Mouse (Mus musculus) urinary bladder, postnatal 10 days (tissue): Measurements from ENCODE around the gene Ptprd.
"Not testable (repeated sequence)": the region's sequence is repeated elsewhere in the genome, so short reads cannot be mapped to it uniquely, and the experiment has no call there.

Experiments used
- DNase-seq: peaks from one replicate; pipeline ENCODE4 v3.0.0; 2022; ENCODE audit warnings: low spot score

The Ptprd gene

GRCm38 (mm10) chr4:76215141-76215540 is 1996.6 kb downstream of the Ptprd start:
- no peak for DNase-seq

GRCm38 (mm10) chr4:76199321-76199720 is 2012.4 kb downstream of the Ptprd start:
- no peak for DNase-seq

- no peak for DNase-seq
Observed at GRCm38 (mm10) chr4:76194762-76195161, 2017.0 kb downstream of the Ptprd start.

GRCm38 (mm10) chr4:76193496-76193895 is 2018.3 kb downstream of the Ptprd start:
- DNase-seq: no peak

- no peak for DNase-seq
Observed at GRCm38 (mm10) chr4:76192031-76192430, 2019.7 kb downstream of the Ptprd start.

- no peak for DNase-seq
Observed at GRCm38 (mm10) chr4:76190788-76191187, 2021.0 kb downstream of the Ptprd start.

- DNase-seq: no peak
Observed at GRCm38 (mm10) chr4:76183095-76183494, 2028.7 kb downstream of the Ptprd start.

GRCm38 (mm10) chr4:76179497-76179896 is 2032.3 kb downstream of the Ptprd start:
- DNase-seq: no peak

GRCm38 (mm10) chr4:76175086-76175485 is 2036.7 kb downstream of the Ptprd start:
- DNase-seq: no peak

GRCm38 (mm10) chr4:76155750-76156149 is 2056.0 kb downstream of the Ptprd start:
- no peak for DNase-seq

- no peak for DNase-seq
Observed at GRCm38 (mm10) chr4:76154190-76154589, 2057.6 kb downstream of the Ptprd start.

- no peak for DNase-seq
Observed at GRCm38 (mm10) chr4:76144925-76145324, 2066.8 kb downstream of the Ptprd start.

GRCm38 (mm10) chr4:76144333-76144732 is 2067.4 kb downstream of the Ptprd start:
- DNase-seq: no peak

- DNase-seq: no peak
Observed at GRCm38 (mm10) chr4:76137901-76138300, 2073.9 kb downstream of the Ptprd start.

GRCm38 (mm10) chr4:76136625-76137024 is 2075.1 kb downstream of the Ptprd start:
- DNase-seq: no peak

GRCm38 (mm10) chr4:76091845-76092244 is 2119.9 kb downstream of the Ptprd start:
- DNase-seq: no peak

- no peak for DNase-seq
Observed at GRCm38 (mm10) chr4:76089866-76090265, 2121.9 kb downstream of the Ptprd start.

GRCm38 (mm10) chr4:76076051-76076450 is 2135.7 kb downstream of the Ptprd start:
- DNase-seq: no peak

- DNase-seq: no peak
Observed at GRCm38 (mm10) chr4:76073286-76073685, 2138.5 kb downstream of the Ptprd start.

- DNase-seq: no peak
Observed at GRCm38 (mm10) chr4:76071720-76072119, 2140.0 kb downstream of the Ptprd start.

GRCm38 (mm10) chr4:76056836-76057235 is 2154.9 kb downstream of the Ptprd start:
- DNase-seq: no peak

GRCm38 (mm10) chr4:76045650-76046049 is 2166.1 kb downstream of the Ptprd start:
- DNase-seq: no peak

GRCm38 (mm10) chr4:76044802-76045201 is 2167.0 kb downstream of the Ptprd start:
- DNase-seq: no peak

- not testable (repeated sequence) for DNase-seq
Observed at GRCm38 (mm10) chr4:76037178-76037577, 2174.6 kb downstream of the Ptprd start.
